ENCODE assay signal across 9 mouse cellular contexts in the genomic region with DNA sequence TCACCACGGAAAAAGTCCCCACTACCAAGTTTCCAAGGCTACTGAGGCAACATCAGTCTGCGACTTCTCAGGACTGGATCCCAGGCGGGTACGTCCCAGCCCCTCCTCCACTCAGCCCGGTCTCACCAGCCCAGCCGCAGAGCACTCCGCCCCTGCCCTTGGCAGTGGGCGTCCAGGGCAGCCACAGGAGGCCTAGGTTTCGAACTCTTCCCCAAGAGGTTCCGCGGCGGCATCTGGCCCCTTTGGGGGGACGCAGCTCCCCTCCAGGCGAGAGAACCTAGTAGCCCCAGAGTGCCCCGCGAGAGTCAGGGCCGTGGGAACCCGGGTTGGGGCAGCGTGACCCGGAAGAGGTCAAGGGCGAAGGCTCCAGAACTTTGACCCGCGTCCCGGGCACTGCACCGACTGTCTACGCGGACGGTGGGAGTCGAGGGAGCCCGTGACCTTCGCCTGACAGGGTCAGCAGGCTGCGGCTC. TPM values are rescaled to one million over a fixed set of nuclear protein-coding genes. Genes with fewer than 3 reads are reported as not detected.
DNase-seq lines count a peak whose midpoint lies in the region; ATAC-seq and TF ChIP-seq lines count a peak whose summit lies in the region.
"Had no signal": no experiment of that assay in that cellular context is flagged by ENCODE, and none has a peak within 500 bp of the region (broad histone marks: within the 10 kb centered on the region; RNA-seq: fewer than 3 reads in every experiment).

No protein-coding gene starts in this region.

- H3K4me3 ChIP-seq in embryonic facial prominence, embryonic 10.5 days = peak overlapping the region; percentile 91
- peak overlapping the region; percentile 95 for H3K4me3 ChIP-seq in limb, embryonic 14.5 days (replicated peaks; ENCODE audit: low read length)
- H3K4me3 ChIP-seq in midbrain, embryonic 14.5 days (replicated peaks; ENCODE audit: low read depth, low read length) = peak overlapping the region; percentile 86

- no peaks in the 10 kb centered on the region for H3K36me3 ChIP-seq in embryonic facial prominence, embryonic 10.5 days (replicated peaks)
- no peaks in the 10 kb centered on the region for H3K36me3 ChIP-seq in limb, embryonic 14.5 days (ENCODE audit: control insufficient read depth, insufficient read depth, low read length)
- H3K36me3 ChIP-seq in midbrain, embryonic 14.5 days (ENCODE audit: control insufficient read depth, insufficient read depth, low read length) = no peaks in the 10 kb centered on the region

- TF ChIP-seq POLR2A in limb, embryonic 14.5 days (IDR thresholded peaks at IDR 0.05; ENCODE audit: borderline replicate concordance, extremely low read depth, insufficient read depth, insufficient read length) = no peak

- peak overlapping the region; percentile 53 for H3K4me2 ChIP-seq in limb, embryonic 14.5 days (replicated peaks; ENCODE audit: low read depth, low read length, severe bottlenecking)
- peak overlapping the region; percentile 95 for H3K4me2 ChIP-seq in midbrain, embryonic 14.5 days (ENCODE audit: low read length)

- intact Hi-C loops in gastrocnemius, postnatal 14 days (cut with DNase I; ENCODE audit: low total_unique reads) = no loop called here

- peak overlapping the region; percentile 94 for H3K27ac ChIP-seq in embryonic facial prominence, embryonic 10.5 days (replicated peaks)
- H3K27ac ChIP-seq in limb, embryonic 14.5 days (replicated peaks; ENCODE audit: low read depth, low read length) = peak overlapping the region; percentile 86
- peak overlapping the region; percentile 79 for H3K27ac ChIP-seq in midbrain, embryonic 14.5 days (replicated peaks; ENCODE audit: low read depth, low read length)

- ATAC-seq in hematopoietic stem cell, adult 5-6 weeks (replicated peaks in 1 of 2; ENCODE audit: insufficient read depth in 1 of 2, low FRiP score in 2 of 2, low TSS enrichment in 1 of 2, low read depth in 1 of 2, poor library complexity in 2 of 2, severe bottlenecking in 2 of 2) = peak; percentile 40 to 58; a peak in 3 of 4 replicates
- peak; percentile 69 for ATAC-seq in limb, embryonic 14.5 days (ENCODE audit: low FRiP score, low read depth)
- peak; percentile 78 for ATAC-seq in midbrain, embryonic 14.5 days (ENCODE audit: low FRiP score, low TSS enrichment)

- WGBS in embryonic facial prominence, embryonic 10.5 days = under 1% methylated on average over 32 of the region's 32 CpGs
- under 1% methylated on average over 32 of the region's 32 CpGs for WGBS in limb, embryonic 14.5 days
- WGBS in midbrain, embryonic 14.5 days = under 1% methylated on average over 32 of the region's 32 CpGs

- DNase-seq in gastrocnemius, postnatal 14 days = peak; percentile 66
- DNase-seq in gastrocnemius, adult 18-20 months (ENCODE audit: low spot score) = no peak
- DNase-seq in MEL-GATA-1-ER (ENCODE audit: extremely low read depth, low read depth) = peak; percentile 20
- peak; percentile 77 for DNase-seq in embryonic facial prominence, embryonic 10.5 days (ENCODE audit: low spot score)
- DNase-seq in limb, embryonic 14.5 days (ENCODE audit: low spot score) = peak; percentile 22
- DNase-seq in midbrain, embryonic 14.5 days = peak; percentile 57
- no peak for DNase-seq in thymus, postnatal 36 days

- H3K9me3 ChIP-seq in embryonic facial prominence, embryonic 10.5 days = no peaks in the 10 kb centered on the region
- no peaks in the 10 kb centered on the region for H3K9me3 ChIP-seq in limb, embryonic 14.5 days (ENCODE audit: control insufficient read depth, low read length)
- no peaks in the 10 kb centered on the region for H3K9me3 ChIP-seq in midbrain, embryonic 14.5 days (ENCODE audit: control insufficient read depth, low read length)

- peak overlapping the region; percentile 93 for H3K9ac ChIP-seq in limb, embryonic 14.5 days (ENCODE audit: low read depth, low read length, severe bottlenecking)
- peak overlapping the region; percentile 84 for H3K9ac ChIP-seq in midbrain, embryonic 14.5 days (replicated peaks; ENCODE audit: low read length)

- H3K27me3 ChIP-seq in embryonic facial prominence, embryonic 10.5 days (replicated peaks; ENCODE audit: low read depth, poor library complexity, severe bottlenecking) = peaks cover 25% of the 10 kb centered on the region
- H3K27me3 ChIP-seq in limb, embryonic 14.5 days (ENCODE audit: control insufficient read depth, insufficient read depth, low read length) = no peaks in the 10 kb centered on the region
- peaks cover 12% of the 10 kb centered on the region; the same call in 1 of the 2 replicates for H3K27me3 ChIP-seq in midbrain, embryonic 14.5 days (ENCODE audit: control insufficient read depth, insufficient read depth, low read length)

- peaks cover 14% of the 10 kb centered on the region for H3K4me1 ChIP-seq in embryonic facial prominence, embryonic 10.5 days
- peaks cover 6% of the 10 kb centered on the region for H3K4me1 ChIP-seq in limb, embryonic 14.5 days (ENCODE audit: control insufficient read depth, insufficient read depth, low read length)
- no peaks in the 10 kb centered on the region for H3K4me1 ChIP-seq in midbrain, embryonic 14.5 days (ENCODE audit: control insufficient read depth, insufficient read depth, low read length)

RNA-seq across cellular contexts. Expression of a gene that starts 0.5 kb away (rescaled TPM):
- total RNA-seq in gastrocnemius, postnatal 14 days (2021) = 100 to 1,000 TPM; 229 to 279 TPM
- 100 to 1,000 TPM; 260 to 304 TPM for total RNA-seq in gastrocnemius, adult 18-20 months (2021)
- polyA plus RNA-seq in embryonic facial prominence, embryonic 10.5 days (2016; fragmentation: Nextera tagmentation; extraction: Ambion mirVana) = 156 and 159 TPM in 2 replicates
- 30.0 and 49.0 TPM in 2 replicates for total RNA-seq in hematopoietic stem cell, adult 5-6 weeks (2017)
- polyA plus RNA-seq in limb, embryonic 14.5 days (2012; rRNA removed) = 57.8 and 77.2 TPM in 2 replicates
- polyA plus RNA-seq in limb, embryonic 14.5 days (2014; fragmentation: Nextera tagmentation; extraction: Ambion mirVana) = 185 and 189 TPM in 2 replicates
- polyA plus RNA-seq in midbrain, embryonic 14.5 days (2014; fragmentation: Nextera tagmentation; extraction: Ambion mirVana) = 75.6 and 94.1 TPM in 2 replicates

RNA-seq across cellular contexts. Expression of a gene that starts 26.9 kb away (rescaled TPM):
- not detected for total RNA-seq in gastrocnemius, postnatal 14 days (2021)
- not detected for total RNA-seq in gastrocnemius, adult 18-20 months (2021)
- 18.7 and 20.4 TPM in 2 replicates for polyA plus RNA-seq in embryonic facial prominence, embryonic 10.5 days (2016; fragmentation: Nextera tagmentation; extraction: Ambion mirVana)
- total RNA-seq in hematopoietic stem cell, adult 5-6 weeks (2017) = not detected in 2 replicates
- polyA plus RNA-seq in limb, embryonic 14.5 days (2012; rRNA removed) = 0.55 and 1.5 TPM in 2 replicates
- 0.22 and 0.72 TPM in 2 replicates for polyA plus RNA-seq in limb, embryonic 14.5 days (2014; fragmentation: Nextera tagmentation; extraction: Ambion mirVana)
- polyA plus RNA-seq in midbrain, embryonic 14.5 days (2014; fragmentation: Nextera tagmentation; extraction: Ambion mirVana) = 3.6 and 4.2 TPM in 2 replicates
- total RNA-seq: adrenal gland, adult 18-20 months had no signal

Comparison
In these comparisons a context has a peak if more than half of its experiments do, and no peak if none do; other contexts are left out.
1. DNase-seq: peak in gastrocnemius, postnatal 14 days (single experiment), MEL-GATA-1-ER (single experiment), embryonic facial prominence, embryonic 10.5 days (single experiment), limb, embryonic 14.5 days (single experiment) and midbrain, embryonic 14.5 days (single experiment); none in gastrocnemius, adult 18-20 months (single experiment) and thymus, postnatal 36 days (0 of 2).
2. Peak in every context shown above with its lines, with median percentiles within 50 percentile points of each other: H3K27ac ChIP-seq, H3K4me3 ChIP-seq and ATAC-seq.